Mouse (Mus musculus) cerebellum, adult 11 months (tissue): ENCODE results near the gene Vmn1r42.
"Not testable (repeated sequence)": the region's sequence is repeated elsewhere in the genome, so short reads cannot be mapped to it uniquely, and the experiment has no call there.

Source experiments
- DNase-seq: peaks from one replicate; pipeline ENCODE4 v3.0.0; 2022

Vmn1r42 gene

DNA sequence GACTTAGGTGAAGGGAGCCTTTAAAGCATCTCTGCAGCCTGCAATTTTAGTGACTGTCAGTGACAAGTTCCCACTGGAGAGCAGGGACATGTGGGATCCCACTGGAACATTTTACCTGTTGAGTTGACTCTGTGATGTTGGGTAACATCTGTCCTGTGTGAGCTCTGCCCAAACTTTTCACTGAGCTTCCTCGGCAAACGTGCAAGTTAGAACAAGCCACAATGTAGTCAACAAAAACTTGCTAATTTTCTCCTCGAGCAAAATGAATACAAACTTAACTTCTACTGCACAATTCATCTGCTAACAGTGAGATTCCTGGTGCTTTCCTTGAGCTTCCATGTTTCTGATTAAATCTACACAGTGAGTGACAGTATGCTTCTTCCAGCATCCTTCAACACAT, at the start of gene Vmn1r42, which contains the start of gene Vmn1r43:
TSS of gene Vmn1r42 (minus strand) at position 101 of the 400 bp plus-strand sequence.
TSS of gene Vmn1r43 (minus strand) at position 101 of the 400 bp plus-strand sequence.
- not testable (repeated sequence) for DNase-seq

DNA sequence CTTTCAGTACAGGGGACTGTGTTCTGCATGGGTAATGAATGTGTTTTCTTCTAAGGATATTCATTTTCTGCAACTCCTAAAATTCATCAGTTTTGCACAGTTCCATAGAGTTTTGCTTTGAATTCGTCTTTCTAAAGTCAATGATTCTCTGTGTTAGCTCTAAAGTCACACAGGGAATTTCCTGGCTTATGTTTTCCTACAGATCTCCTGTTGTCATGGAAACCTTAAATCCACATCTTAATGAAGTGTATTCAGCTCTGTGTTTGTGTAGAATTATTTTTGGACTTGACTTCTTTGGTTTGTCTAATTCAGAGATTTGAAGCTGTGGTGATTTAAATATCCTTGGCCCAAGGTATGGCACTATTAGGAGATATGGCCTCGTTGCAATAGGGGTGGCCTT, 7.6 kb upstream of the Vmn1r42 start:
- no peak for DNase-seq

DNA sequence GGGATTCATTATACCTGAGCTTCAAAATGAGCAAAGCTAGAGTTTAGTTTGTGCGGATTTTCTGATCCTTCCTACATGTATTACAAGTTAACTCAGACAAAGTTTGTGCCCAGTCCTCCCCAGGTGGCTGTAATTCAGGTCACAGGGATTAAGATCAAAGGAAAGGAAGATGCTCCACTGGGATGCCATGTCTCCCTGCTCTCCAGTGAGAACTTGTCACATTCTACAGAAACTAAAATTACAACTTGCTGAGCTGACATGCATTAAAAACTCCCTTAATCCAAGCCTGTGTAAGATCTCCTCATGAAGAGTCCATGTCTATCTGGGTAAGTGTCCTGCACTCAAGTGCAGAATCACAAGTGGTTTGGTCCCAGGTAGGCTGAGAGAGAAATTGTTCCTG, 7.1 kb upstream of the Vmn1r42 start, which contains the start of gene Vmn1r44:
TSS of gene Vmn1r44 (plus strand) at position 301 of the 400 bp plus-strand sequence.
- DNase-seq = no peak

DNA sequence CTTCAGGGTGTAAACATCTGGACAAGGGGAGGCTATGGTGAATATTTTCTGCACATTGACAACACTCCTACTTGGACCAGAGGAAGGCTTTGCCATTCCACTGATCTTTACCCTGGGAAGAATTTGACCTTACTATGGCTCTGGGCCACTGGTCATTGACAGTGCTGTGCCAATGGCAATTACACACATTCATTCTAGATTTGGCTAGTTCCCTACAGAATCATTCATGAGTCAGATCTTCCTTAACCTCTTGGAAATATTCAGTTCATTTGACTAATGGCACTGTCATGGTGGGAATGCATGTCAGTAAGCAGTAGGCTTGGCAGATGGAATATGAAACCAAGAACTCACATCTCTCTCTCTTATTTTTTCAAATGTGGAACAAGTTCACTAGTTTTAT, 4.7 kb upstream of the Vmn1r42 start:
- no peak for DNase-seq

DNA sequence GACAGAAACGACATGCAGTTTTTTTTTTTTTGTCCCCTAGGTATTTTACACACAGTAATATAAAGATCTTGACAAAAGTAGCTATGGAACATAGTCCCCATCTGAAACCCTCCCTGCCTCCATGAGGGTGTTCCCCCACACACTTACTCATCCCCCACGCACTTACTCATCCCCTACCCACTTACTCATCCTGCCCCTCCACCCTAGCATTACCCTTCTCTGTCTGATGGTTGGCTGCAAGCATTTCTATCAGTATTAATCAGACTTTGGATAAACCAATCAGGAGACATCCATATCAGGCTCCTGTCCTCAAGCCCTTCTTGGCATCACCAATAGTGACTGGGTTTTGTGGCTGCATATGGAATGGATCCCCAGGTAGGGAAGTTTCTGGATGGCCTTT, 750 bp upstream of the Vmn1r42 start:
- no peak for DNase-seq

DNA sequence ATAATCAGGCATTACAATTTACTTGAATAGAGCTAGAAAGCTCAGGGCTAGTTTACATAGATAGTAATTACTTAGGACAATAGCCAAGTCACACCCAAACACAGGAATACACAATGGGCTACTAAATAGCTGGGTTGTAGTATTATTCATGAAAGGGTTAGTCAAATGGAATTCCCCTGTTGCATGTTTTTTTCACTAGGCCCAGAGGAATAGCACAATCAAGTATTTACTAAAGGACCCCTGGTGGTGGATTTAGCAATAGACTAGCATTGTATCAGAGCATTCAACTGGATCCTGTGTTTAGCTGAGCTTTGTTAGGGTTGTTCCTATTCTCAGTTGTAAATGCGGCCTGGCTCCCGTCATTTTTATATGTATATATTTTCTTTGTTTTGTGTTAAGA, 8.2 kb downstream of the Vmn1r42 start:
- no peak for DNase-seq

DNA sequence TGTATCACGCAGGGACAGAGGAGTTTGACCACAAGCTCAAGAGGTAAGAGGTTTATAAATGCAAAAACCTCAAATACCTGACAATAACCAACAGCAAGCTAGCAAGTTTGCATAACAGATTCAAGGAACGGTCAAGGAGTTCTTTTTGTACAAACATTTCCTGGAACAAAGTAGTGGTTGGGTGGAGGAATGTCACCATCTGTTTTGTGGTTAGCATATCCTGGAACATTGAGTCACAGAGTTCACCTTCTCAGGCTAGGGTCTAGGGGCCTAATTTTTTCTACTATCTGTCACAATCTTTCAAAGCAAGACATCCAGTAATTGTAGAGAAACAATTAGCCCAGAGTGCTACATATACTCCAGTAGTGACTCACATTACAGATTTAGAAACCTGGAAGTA, 8.9 kb downstream of the Vmn1r42 start:
- no peak for DNase-seq

DNA sequence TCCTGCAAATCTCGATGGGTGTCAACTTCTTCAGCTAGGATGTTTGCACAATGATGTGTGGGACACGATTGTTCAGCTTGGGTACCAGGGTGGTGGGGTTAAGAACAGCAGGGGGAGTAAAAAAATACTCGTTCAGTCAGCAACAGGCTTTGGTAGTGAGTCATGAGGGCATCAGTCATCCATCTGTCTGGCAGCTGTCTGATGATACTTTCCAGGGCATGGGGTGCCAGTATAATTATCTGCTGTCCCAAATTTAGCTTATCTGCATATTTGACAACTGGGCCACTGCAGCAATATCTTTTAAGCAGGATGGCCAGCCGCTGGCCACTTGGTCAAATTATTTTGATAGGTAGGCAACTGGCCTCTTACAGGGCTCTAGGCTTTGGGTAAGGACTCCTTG, 12.4 kb downstream of the Vmn1r42 start:
- DNase-seq = no peak

DNA sequence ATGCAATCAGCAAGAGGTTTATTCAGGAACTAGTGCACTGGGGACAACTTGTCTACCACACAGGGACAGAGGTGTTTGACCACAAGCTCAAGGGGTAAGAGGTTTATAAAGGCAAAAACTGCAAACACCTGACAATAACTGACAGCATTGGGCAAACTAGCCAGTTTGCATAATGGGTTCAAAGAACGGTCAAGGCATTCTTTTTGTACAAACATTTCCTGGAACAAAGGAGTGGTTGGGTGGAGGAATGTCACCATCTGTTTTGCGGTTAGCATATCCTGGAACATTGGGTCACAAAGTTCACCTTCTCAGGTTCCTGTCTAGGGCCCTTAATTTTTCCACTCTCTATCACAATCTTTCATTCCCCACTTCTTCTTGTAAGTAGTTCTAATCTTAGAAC, 16.4 kb downstream of the Vmn1r42 start:
- no peak for DNase-seq

DNA sequence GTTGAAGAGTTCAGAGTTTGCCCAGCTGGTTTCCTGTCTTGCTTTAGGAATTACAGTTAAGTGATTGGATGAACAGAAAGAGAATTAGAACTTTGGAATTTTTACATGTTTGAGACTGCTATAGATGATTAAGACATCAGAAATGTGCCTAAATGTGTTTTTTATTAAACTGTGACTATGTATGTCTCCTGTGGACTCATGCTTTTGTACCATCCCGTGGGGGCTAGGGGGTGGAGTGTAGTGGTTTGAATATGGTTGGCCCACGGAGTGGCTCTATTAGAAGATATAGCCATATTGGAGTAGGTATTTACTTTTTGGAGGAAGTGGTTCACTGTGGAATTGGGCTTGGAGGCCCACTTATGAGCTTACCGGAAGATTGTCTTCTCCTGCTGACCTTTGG, 18.7 kb downstream of the Vmn1r42 start:
- no peak for DNase-seq
